Mouse (Mus musculus): ENCODE results near the gene Rnpep. TPM values are rescaled to one million over a fixed set of nuclear protein-coding genes. Genes with fewer than 3 reads are reported as not detected.

Rnpep gene
- total RNA-seq, 2 experiments from 2014 or later = 22.0 to 23.0 TPM

Other genes with a start within 250 kb of the Rnpep start
- gene Lgr6, start 178.8 kb downstream of the Rnpep start, total RNA-seq (2021) = 10 to 100 TPM; 14.5 to 15.5 TPM
- 1 to 10 TPM in 1 of 2 experiments, under 1 TPM in 1; 0.72 to 3.3 TPM for gene Ptpn7, start 151.4 kb downstream of the Rnpep start, total RNA-seq (2021)
- gene Arl8a, start 137.3 kb downstream of the Rnpep start, total RNA-seq (2021) = 10 to 100 TPM; 25.7 to 28.0 TPM
- under 1 TPM; 0.32 to 0.48 TPM for gene Gpr37l1, start 116.4 kb downstream of the Rnpep start, total RNA-seq (2021)
- under 1 TPM in 1 of 2 experiments, not detected in 1; 0.26 TPM for gene Elf3, start 25.5 kb downstream of the Rnpep start, total RNA-seq (2021)
- 100 to 1,000 TPM; 359 to 389 TPM for gene Timm17a, start 29.7 kb upstream of the Rnpep start, total RNA-seq (2021)
- 1 to 10 TPM; 1.9 to 3.0 TPM for gene Lmod1, start 40.7 kb upstream of the Rnpep start, total RNA-seq (2021)
- gene Shisa4, start 91.2 kb upstream of the Rnpep start, total RNA-seq (2021) = 1 to 10 TPM; 2.7 to 4.2 TPM
- 10 to 100 TPM; 43.5 to 47.6 TPM for gene Ipo9, start 146.4 kb upstream of the Rnpep start, total RNA-seq (2021)

Measured in heart, postnatal 14 days (tissue).